Mouse (Mus musculus) forebrain, embryonic 11.5 days (tissue): Measurements from ENCODE around the gene Gpr183. TPM values are rescaled to one million over a fixed set of nuclear protein-coding genes. Genes with fewer than 3 reads are reported as not detected.

Source experiments
- ATAC-seq: fragments of 200-750 bp; cut with Nextera tagmentation; replicated peaks from 2 replicates; pipeline ENCODE4 v1.8.0; 2017; ENCODE audit warnings: moderate TSS enrichment; ENCODE audit not compliant: low FRiP score
- DNase-seq: peaks from one replicate; pipeline ENCODE4 v3.0.0-alpha.2; 2017; ENCODE audit warnings: low spot score
- H3K27ac ChIP-seq: fragments of 300-500 bp; sonication (generic); 2 replicates; pipeline ENCODE4 v1.5.1; 2014; ENCODE audit warnings: low read depth, low read length
- H3K27me3 ChIP-seq: fragments of 300-500 bp; sonication (generic); 2 replicates; pipeline ENCODE4 v1.6.1; 2014; ENCODE audit warnings: mild to moderate bottlenecking, low read length, mixed read lengths; ENCODE audit not compliant: control insufficient read depth, insufficient read depth
- H3K36me3 ChIP-seq: fragments of 300-500 bp; sonication (generic); 2 replicates; pipeline ENCODE4 v1.6.1; 2014; ENCODE audit warnings: mild to moderate bottlenecking, low read length, moderate library complexity, mixed read lengths; ENCODE audit not compliant: control insufficient read depth, insufficient read depth
- H3K4me1 ChIP-seq: fragments of 300-500 bp; sonication (generic); replicated peaks from 2 replicates; pipeline ENCODE4 v1.6.1; 2014; ENCODE audit warnings: low read length, mixed read lengths; ENCODE audit not compliant: control insufficient read depth, insufficient read depth
- H3K4me2 ChIP-seq: fragments of 300-500 bp; sonication (generic); 2 replicates; pipeline ENCODE4 v1.6.1; 2014; ENCODE audit warnings: low read depth, mild to moderate bottlenecking, low read length, moderate library complexity, mixed read lengths; ENCODE audit not compliant: severe bottlenecking
- H3K4me3 ChIP-seq: fragments of 300-500 bp; sonication (generic); 2 replicates; pipeline ENCODE4 v1.5.1; 2014; ENCODE audit warnings: low read depth, low read length
- H3K9ac ChIP-seq: fragments of 300-500 bp; sonication (generic); 2 replicates; pipeline ENCODE4 v1.6.1; 2014; ENCODE audit warnings: low read length
- H3K9me3 ChIP-seq: fragments of 300-500 bp; sonication (generic); 2 replicates; pipeline ENCODE4 v1.6.1; 2016; ENCODE audit warnings: low read length, mixed read lengths; ENCODE audit not compliant: control insufficient read depth
- WGBS: fragments of 180-500 bp; shearing (Covaris S2); extraction: QIAGEN DNeasy Blood & Tissue Kit; methylation state at CpG from one replicate; pipeline ENCODE4 v1.1.7; 2014; 5-methylcytosine and 5-hydroxymethylcytosine counted together
- polyA plus RNA-seq: library from polyadenylated mRNA; unstranded; fragments of >200 nt; fragmentation: Nextera tagmentation; extraction: Ambion mirVana; gene quantifications from 2 replicates; pipeline ENCODE4 v1.2.1, GENCODE M21; 2014

Gene Gpr183
- polyA plus RNA-seq, 1 experiment from 2014 or later, result 1.9 TPM

DNA sequence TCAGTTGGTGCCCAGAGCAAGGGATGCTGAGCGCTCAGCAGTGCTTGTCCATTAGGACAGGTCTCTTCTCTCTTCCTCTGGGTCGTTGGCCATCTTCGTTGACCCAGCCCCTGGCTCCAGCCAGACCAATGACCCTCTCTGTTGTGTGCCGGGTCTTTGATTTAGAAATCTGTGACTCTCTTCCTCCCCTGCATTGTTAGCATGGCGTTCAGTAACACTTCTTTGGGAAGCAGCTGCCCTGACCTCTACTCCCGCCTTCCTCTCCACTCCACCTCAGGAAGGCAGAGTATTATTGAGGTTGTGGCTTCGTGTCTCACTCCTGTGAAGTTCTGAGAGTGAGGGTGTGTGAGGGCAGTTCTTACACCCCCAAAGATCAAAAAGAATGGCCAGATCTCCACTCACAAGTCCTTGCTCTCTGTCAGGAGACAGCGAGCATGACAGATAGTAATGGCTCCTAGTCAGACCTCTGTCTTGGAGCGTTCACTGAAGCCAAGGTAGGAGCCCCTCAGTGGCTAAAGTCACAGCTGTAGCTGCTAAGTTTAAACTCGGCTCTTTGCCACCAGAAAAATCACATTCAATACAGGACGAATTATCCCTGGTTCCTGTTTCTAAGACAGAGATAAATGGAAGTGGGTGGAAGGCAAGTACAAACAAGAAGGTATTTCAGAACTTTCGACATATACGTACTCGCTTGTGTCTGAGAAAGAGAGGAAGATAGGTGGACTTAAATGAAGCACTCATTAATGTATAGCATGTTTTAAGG, 2.7 kb downstream of the Gpr183 start:
- H3K9me3 ChIP-seq, result no peaks in the 10 kb centered on the region
- DNase-seq (no peak), ATAC-seq (no peak)
- H3K4me3 ChIP-seq, result no peak overlapping the region
- H3K9ac ChIP-seq, result no peak overlapping the region
- no peaks in the 10 kb centered on the region for H3K27me3 ChIP-seq
- no peaks in the 10 kb centered on the region for H3K4me1 ChIP-seq
- WGBS, result 83% methylated on average over 14 of the region's 14 CpGs
- H3K27ac ChIP-seq, result no peak overlapping the region
- no peak overlapping the region for H3K4me2 ChIP-seq
- H3K36me3 ChIP-seq, result no peaks in the 10 kb centered on the region

DNA sequence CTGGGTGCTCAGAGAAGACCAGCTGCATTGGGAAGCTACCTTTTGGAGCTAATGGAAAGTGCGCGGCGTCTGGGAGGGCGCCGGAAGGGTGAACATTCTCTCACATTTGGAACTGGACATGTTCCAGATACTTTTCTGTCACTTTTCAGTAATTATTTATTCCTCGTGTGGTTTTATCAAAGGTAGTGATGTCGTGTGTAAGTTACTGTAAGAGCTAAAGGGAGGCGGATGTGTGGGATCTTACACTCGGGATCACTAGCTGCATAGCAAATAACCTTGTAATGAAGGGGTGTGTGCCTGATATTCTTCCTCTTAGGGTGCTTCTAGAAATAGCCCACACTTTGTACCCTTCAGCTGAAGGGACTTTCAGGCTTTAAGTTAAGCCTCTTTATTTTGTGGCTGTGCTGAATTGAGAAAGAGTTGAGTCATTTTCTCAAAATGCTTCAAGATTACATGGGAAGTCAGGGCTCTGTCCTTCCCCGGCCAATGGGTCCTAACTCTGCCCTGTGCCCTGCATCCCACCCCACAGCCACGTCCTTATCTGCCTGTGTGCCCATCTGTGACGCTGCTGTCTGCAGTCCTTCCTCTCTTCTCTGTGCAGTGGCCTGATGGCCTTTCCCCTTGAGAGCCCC, 3.4 kb downstream of the Gpr183 start:
- H3K27ac ChIP-seq, result no peak overlapping the region
- H3K4me2 ChIP-seq, result no peak overlapping the region
- H3K36me3 ChIP-seq, result no peaks in the 10 kb centered on the region
- H3K27me3 ChIP-seq, result no peaks in the 10 kb centered on the region
- no peak for DNase-seq
- H3K4me1 ChIP-seq, result no peaks in the 10 kb centered on the region
- WGBS, result 92% methylated on average over 12 of the region's 12 CpGs
- no peak overlapping the region for H3K9ac ChIP-seq
- no peak overlapping the region for H3K4me3 ChIP-seq
- no peak for ATAC-seq
- no peaks in the 10 kb centered on the region for H3K9me3 ChIP-seq

DNA sequence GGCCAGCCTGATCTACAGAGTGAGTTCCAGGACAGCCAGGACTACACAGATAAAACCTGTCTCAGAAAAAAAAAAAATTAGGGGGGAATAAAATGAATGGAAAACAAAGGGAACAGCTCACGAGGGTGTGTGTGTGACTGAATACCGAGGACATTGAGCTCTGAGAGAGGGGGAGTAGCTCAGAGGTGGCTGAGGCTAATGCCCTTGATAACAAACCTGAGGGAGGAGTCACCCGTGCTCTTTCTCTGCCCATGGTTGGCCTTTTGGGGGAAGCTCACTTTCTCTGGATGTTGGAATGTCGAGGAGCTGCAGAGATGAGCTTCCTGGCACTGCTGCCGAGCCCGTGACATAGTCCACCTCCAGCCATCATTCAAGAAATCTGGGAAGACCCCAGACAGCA, 4.0 kb downstream of the Gpr183 start:
- no peak overlapping the region for H3K4me3 ChIP-seq
- no peaks in the 10 kb centered on the region for H3K27me3 ChIP-seq
- no peaks in the 10 kb centered on the region for H3K36me3 ChIP-seq
- no peak for DNase-seq
- H3K4me2 ChIP-seq, result no peak overlapping the region
- no peak overlapping the region for H3K27ac ChIP-seq
- H3K9ac ChIP-seq, result no peak overlapping the region
- H3K4me1 ChIP-seq, result no peaks in the 10 kb centered on the region
- H3K9me3 ChIP-seq, result no peaks in the 10 kb centered on the region
- no peak for ATAC-seq
- 81% methylated on average over 6 of the region's 6 CpGs for WGBS

DNA sequence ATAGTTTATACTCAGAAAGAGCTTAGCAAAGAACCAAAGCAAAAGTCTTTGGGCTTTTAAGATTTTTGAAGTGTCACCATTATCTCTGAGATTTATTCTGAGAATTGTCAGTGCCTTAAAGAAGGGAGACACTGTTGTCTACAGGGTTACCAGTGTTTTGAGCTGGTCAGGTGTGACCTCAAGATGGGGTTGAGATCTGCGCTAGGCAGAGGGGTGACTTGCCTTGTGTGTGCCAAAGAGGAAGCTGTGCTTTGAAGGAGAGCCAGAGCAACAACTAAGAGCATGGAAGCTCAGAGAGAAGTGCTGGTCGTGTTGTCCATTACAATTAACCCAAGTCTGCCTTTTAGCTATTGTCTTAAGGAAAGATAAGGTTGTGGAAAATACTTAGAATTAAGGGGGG, 4.5 kb downstream of the Gpr183 start:
- Histone ChIP-seq H3K36me3 (no peaks in the 10 kb centered on the region), H3K4me2 (no peak overlapping the region), H3K4me1 (no peaks in the 10 kb centered on the region), H3K9me3 (no peaks in the 10 kb centered on the region), H3K4me3 (no peak overlapping the region), H3K27ac (no peak overlapping the region), H3K9ac (no peak overlapping the region), H3K27me3 (no peaks in the 10 kb centered on the region)
- ATAC-seq (no peak), DNase-seq (no peak)
- WGBS, result 89% methylated on average over 2 of the region's 2 CpGs

DNA sequence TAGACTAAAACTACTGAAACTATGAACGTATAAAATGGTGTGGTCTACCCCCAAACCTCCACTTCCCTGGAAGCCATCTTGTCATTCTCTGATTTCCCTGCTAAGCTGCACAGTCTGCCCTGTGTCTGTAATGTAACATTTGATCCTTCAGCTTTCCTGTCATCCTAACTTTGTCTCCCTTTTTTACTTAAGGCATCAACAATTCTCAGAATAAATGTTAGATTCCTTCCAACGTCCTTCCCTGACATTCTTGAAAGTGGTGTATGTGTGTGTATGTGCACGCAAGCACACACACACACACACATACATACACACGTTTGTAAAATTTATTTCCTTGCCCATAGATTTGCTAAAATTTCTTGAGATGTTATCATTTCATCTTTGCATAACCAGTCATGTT, 5.0 kb downstream of the Gpr183 start:
- H3K4me2 ChIP-seq, result no peak overlapping the region
- no peaks in the 10 kb centered on the region for H3K9me3 ChIP-seq
- 90% methylated on average over 4 of the region's 4 CpGs for WGBS
- ATAC-seq (no peak), DNase-seq (no peak)
- no peak overlapping the region for H3K27ac ChIP-seq
- no peaks in the 10 kb centered on the region for H3K27me3 ChIP-seq
- no peak overlapping the region for H3K9ac ChIP-seq
- no peaks in the 10 kb centered on the region for H3K36me3 ChIP-seq
- no peak overlapping the region for H3K4me3 ChIP-seq
- no peaks in the 10 kb centered on the region for H3K4me1 ChIP-seq

DNA sequence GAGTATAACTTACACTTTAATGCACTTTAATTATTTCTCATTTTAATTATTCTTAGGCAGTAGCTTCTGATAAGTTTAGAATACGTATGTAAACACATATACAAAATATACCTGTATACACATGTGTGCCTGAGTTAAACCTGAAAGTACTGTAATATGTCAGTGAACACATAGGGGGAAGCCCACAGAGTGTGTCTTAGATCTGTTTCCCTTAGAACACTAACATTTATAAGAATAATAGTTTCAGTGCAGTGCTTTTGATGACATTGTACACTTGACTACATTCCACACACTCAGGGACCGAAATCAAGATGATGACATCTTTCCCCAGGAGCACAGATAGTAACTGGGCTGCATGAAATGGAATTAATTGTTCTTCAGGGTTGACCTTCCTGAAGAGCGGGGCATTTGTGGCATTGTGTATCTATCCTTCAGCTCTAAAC, 5.4 kb downstream of the Gpr183 start:
- Histone ChIP-seq H3K27ac (no peak overlapping the region), H3K4me2 (no peak overlapping the region), H3K27me3 (no peaks in the 10 kb centered on the region), H3K4me3 (no peak overlapping the region), H3K9me3 (no peaks in the 10 kb centered on the region), H3K36me3 (no peaks in the 10 kb centered on the region), H3K9ac (no peak overlapping the region), H3K4me1 (no peaks in the 10 kb centered on the region)
- DNase-seq (no peak), ATAC-seq (no peak)
- 91% methylated on average over 3 of the region's 3 CpGs for WGBS

DNA sequence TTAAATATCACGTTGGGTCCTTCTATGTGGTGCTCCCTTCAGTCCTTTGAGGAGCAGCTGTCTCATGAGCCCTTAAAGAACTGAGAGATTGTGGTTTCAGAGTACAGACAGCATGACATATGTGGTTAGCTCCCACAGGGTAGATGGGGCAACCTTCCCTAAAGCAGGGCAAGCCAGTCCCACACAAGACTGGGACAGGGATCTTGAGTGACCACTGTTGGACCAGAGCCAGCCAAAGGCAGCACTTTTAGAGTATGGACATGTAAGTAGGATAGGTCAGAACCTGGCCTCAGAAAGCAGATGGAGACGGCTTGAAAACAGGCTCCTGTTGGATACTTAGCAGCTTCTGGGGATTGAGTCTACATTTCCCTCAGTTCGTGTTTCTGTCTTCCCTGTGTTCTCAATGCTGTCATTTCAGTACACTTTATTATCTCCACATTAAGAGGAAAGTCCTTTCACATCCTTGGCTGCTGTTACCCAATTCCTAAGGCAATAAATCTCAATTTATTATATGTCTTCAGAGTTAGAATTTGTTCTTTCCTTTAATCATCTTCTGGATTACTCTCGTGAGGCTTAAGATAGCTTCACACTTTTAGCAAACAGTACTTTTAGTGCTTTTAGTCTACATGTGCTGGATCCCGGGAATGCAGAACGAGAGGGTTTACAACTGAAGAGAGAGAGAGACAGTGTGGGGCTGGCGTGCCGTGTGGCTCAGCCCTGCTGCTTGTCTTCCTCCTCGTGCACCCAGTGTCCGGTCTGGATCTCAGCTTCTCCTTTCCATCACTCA, 6.1 kb downstream of the Gpr183 start:
- Histone ChIP-seq H3K27ac (no peak overlapping the region), H3K27me3 (no peaks in the 10 kb centered on the region), H3K9ac (no peak overlapping the region), H3K4me3 (no peak overlapping the region), H3K36me3 (no peaks in the 10 kb centered on the region), H3K4me2 (no peak overlapping the region), H3K9me3 (no peaks in the 10 kb centered on the region), H3K4me1 (no peaks in the 10 kb centered on the region)
- ATAC-seq (no peak), DNase-seq (no peak)
- WGBS, result 87% methylated on average over 10 of the region's 10 CpGs

DNA sequence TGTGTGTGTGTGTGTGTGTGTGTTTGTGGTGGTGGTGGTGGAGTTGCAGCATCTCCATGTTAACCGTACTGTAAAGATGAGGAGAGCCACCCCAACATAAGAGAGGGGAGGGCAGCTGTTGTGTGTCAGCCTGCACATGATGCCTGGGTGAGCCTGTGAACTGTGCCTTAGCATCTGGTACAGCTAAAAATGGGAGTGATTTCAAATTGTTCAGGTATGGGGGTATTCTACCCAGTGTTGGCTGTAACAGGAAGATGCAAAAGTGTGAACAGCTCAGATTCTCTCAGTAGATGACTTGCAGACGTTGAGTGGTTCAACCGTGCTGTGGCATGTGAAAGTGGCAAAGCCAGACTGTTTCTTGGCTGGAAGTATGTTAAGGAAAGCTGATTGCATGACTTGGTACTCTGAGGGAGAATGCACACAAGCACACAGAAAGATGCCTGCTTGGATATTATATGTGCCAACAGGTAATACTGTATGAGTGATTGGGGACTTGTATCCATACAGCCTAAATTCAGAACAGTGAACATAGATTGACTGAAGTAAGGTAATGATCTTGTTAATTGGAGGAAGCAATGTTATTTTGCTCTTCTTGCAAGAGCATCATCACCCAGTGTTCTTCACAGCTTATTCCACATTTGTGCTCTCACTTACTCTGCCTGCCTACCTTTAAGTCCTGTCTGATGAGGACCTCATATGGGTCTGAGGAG, 6.8 kb downstream of the Gpr183 start:
- 93% methylated on average over 3 of the region's 3 CpGs for WGBS
- DNase-seq, result no peak
- Histone ChIP-seq H3K36me3 (no peaks in the 10 kb centered on the region), H3K4me3 (no peak overlapping the region), H3K27me3 (no peaks in the 10 kb centered on the region), H3K9me3 (no peaks in the 10 kb centered on the region), H3K4me1 (no peaks in the 10 kb centered on the region), H3K4me2 (no peak overlapping the region), H3K9ac (no peak overlapping the region), H3K27ac (no peak overlapping the region)
- no peak for ATAC-seq
